Mouse (Mus musculus) CH12.LX (cell line): ENCODE data around the gene Cyp3a13.
"Not testable (repeated sequence)": the region's sequence is repeated elsewhere in the genome, so short reads cannot be mapped to it uniquely, and the experiment has no call there.

ENCODE experiments used
- CTCF ChIP-seq, 2 experiments: IDR thresholded peaks in 1 of 2; conservative IDR thresholded peaks in 1 of 2; 2 replicates each; pipeline ENCODE4 v1.5.1; 2011 to 2012; ENCODE audit warnings: low read depth in 2 of 2, low read length in 2 of 2, improper control_type of control experiment in 1 of 2, inconsistent platforms in 1 of 2, mild to moderate bottlenecking in 1 of 2, moderate library complexity in 1 of 2
- MAFK ChIP-seq: IDR thresholded peaks from 2 replicates; pipeline ENCODE4 v1.6.1; 2011; ENCODE audit warnings: low read length, improper control_type of control experiment; ENCODE audit not compliant: insufficient replicate concordance
- MAX ChIP-seq: IDR thresholded peaks from 2 replicates; pipeline ENCODE4 v1.6.1; 2011; ENCODE audit warnings: low read length, improper control_type of control experiment
- NRF1 ChIP-seq: IDR thresholded peaks from 2 replicates; pipeline ENCODE4 v1.6.1; 2014; ENCODE audit warnings: low read depth, mild to moderate bottlenecking, inconsistent platforms, low read length, improper control_type of control experiment, moderate library complexity
- RCOR1 ChIP-seq: conservative IDR thresholded peaks from 2 replicates; pipeline ENCODE4 v1.6.1; 2012; ENCODE audit warnings: low read depth, mild to moderate bottlenecking, inconsistent platforms, low read length, improper control_type of control experiment
- UBTF ChIP-seq: IDR thresholded peaks from 2 replicates; pipeline ENCODE4 v1.6.1; 2012; ENCODE audit warnings: low read depth, mild to moderate bottlenecking, inconsistent platforms, low read length, improper control_type of control experiment, moderate library complexity
- USF1 ChIP-seq: IDR thresholded peaks from 2 replicates; pipeline ENCODE4 v1.6.1; 2014; ENCODE audit warnings: low read depth, mild to moderate bottlenecking, inconsistent platforms, low read length, improper control_type of control experiment

GRCm38 (mm10) chr5:137856870-137857269 lies 64.5 kb downstream of the Cyp3a13 start:
- TF ChIP-seq MAFK; NRF1; CTCF (conservative IDR thresholded peaks at IDR 0.05 in 1 of 2, IDR thresholded peaks at IDR 0.05 in 1 of 2; ENCODE audit: low read depth in 2 of 2, low read length in 2 of 2); UBTF; USF1; RCOR1; MAX: not testable (repeated sequence)
